Mouse (Mus musculus): ENCODE measurements around the gene Olfr329-ps. TPM values are rescaled to one million over a fixed set of nuclear protein-coding genes. Genes with fewer than 3 reads are reported as not detected.
"Not testable (repeated sequence)": the region's sequence is repeated elsewhere in the genome, so short reads cannot be mapped to it uniquely, and the experiment has no call there.

The Olfr329-ps gene
- polyA plus RNA-seq, 1 experiment from 2014 or later, result not detected

DNA sequence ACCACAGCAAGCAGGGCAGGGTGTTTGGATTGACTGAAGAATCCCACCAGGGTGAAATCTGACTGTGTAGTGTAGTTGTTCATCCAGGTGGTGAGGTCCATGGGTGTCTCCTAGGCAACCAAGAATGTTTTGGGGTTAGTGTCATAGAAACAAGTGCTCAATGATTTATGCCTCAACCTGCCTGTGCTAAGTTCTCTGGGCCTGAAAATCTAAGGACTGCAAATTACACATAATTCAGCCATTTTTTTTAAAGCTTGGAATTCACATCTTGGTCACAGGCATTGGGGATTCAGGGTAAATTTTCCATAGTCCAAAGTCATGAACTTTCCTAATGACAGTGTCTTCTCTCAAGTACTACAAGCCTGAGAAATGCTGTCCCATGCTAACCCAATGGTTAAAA is 43.8 kb downstream of the Olfr329-ps start, which contains the start of gene Olfr331:
Gene Olfr331 (minus strand): TSS at position 101 of the 400 bp plus-strand sequence.
- not testable (repeated sequence) for H3K27ac ChIP-seq (replicated peaks); ATAC-seq (ENCODE audit: low FRiP score, low read depth); H3K36me3 ChIP-seq; H3K27me3 ChIP-seq; H3K9me3 ChIP-seq; H3K9ac ChIP-seq (replicated peaks); H3K4me1 ChIP-seq; H3K4me3 ChIP-seq; H3K4me2 ChIP-seq (replicated peaks)

DNA sequence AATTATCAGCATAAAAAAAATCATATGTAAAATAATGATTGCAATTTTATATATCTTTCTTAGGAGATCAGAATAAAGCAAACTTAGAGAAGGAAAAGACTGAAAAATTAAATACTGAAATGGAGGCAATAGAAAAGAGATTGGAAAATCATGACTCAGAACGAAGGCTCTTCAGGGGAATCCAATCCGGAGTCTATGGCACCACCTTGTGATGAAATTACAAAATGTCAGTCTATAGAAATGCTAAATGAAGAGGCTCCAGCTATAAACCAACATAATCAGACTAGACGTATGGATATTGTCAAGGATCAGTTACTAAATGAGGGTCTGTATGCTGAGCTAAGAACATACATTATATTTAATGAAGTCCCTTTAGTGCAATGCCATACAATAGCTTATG is 46.9 kb downstream of the Olfr329-ps start:
- H3K27me3 ChIP-seq, result no peaks in the 10 kb centered on the region
- H3K4me1 ChIP-seq, result no peaks in the 10 kb centered on the region
- H3K27ac ChIP-seq (replicated peaks), result no peak overlapping the region
- H3K36me3 ChIP-seq, result no peaks in the 10 kb centered on the region
- no peak for ATAC-seq (ENCODE audit: low FRiP score, low read depth)
- H3K4me2 ChIP-seq (replicated peaks), result no peak overlapping the region
- no peak overlapping the region for H3K4me3 ChIP-seq
- H3K9me3 ChIP-seq, result no peaks in the 10 kb centered on the region
- whole genome bisulfite sequencing, result 66% methylated on average over 3 of the region's 3 CpGs
- H3K9ac ChIP-seq (replicated peaks), result no peak overlapping the region

DNA sequence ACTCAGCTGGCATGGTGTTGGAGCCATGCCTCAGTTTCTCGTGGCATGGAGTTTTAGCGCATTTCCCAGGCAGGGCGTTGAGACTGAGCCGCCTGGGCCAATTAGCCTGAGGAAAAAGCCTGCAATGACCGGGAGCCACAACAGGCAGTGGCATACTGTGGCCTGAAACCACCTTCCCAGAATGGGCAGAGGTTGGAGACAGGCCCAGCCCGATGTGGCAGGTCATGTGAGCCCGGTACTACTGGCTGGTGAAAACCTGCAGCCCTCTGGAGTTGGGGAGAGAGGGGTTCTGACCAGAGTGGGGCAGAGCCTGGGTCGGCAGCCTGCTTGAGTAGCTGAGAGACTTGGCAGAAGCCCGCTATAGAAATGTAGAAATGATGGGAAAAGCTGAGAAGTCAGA is 47.5 kb downstream of the Olfr329-ps start:
- 88% methylated on average over 9 of the region's 9 CpGs for WGBS
- H3K36me3 ChIP-seq, result no peaks in the 10 kb centered on the region
- H3K4me2 ChIP-seq (replicated peaks), result no peak overlapping the region
- H3K4me1 ChIP-seq, result no peaks in the 10 kb centered on the region
- H3K9ac ChIP-seq (replicated peaks), result no peak overlapping the region
- no peak overlapping the region for H3K27ac ChIP-seq (replicated peaks)
- no peaks in the 10 kb centered on the region for H3K9me3 ChIP-seq
- no peaks in the 10 kb centered on the region for H3K27me3 ChIP-seq
- no peak for ATAC-seq (ENCODE audit: low FRiP score, low read depth)
- H3K4me3 ChIP-seq, result no peak overlapping the region

DNA sequence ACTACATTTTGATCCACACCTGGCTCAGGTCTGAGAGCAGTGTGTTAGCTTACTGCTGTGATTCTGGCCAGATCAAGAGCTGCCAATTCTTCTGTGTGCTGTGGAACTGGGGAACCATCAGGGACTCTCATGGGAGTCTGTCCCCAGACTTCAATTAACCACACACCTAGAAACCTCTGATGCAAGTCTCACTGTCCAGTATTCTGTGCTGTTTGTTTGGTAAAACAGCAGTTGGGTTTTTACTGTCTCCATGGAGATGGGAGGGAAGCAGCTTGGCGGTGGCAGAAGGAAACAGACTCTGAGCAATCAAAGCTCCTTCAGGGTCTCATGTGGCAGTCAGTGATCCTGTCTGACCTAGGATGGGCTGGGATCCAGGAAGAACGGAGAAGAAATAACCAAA is 53.8 kb downstream of the Olfr329-ps start, which contains the start of gene Olfr332:
Gene Olfr332 (minus strand): TSS at position 101 of the 400 bp plus-strand sequence.
- no peak within 1 kb of the TSS for H3K27ac ChIP-seq (replicated peaks)
- H3K4me1 ChIP-seq, result no peaks in the 10 kb centered on the region
- no peaks in the 10 kb centered on the region for H3K27me3 ChIP-seq
- no peak within 1 kb of the TSS for H3K4me2 ChIP-seq (replicated peaks)
- no peak within 1 kb of the TSS for H3K4me3 ChIP-seq
- no peaks in the 10 kb centered on the region for H3K9me3 ChIP-seq
- ATAC-seq (ENCODE audit: low FRiP score, low read depth), result no peak
- H3K9ac ChIP-seq (replicated peaks), result no peak within 1 kb of the TSS
- no peaks in the 10 kb centered on the region for H3K36me3 ChIP-seq
- 88% methylated on average over 2 of the region's 2 CpGs for WGBS

Other genes with a start within 250 kb of the Olfr329-ps start
- gene Zfp692, start 239.4 kb downstream of the Olfr329-ps start, polyA plus RNA-seq (2016; fragmentation: Nextera tagmentation; extraction: Ambion mirVana), result 26.4 and 28.5 TPM in 2 replicates
- 33.9 and 35.9 TPM in 2 replicates for gene Zfp672, start 216.1 kb downstream of the Olfr329-ps start, polyA plus RNA-seq (2016; fragmentation: Nextera tagmentation; extraction: Ambion mirVana)
- gene Sh3bp5l, start 215.7 kb downstream of the Olfr329-ps start, polyA plus RNA-seq (2016; fragmentation: Nextera tagmentation; extraction: Ambion mirVana), result 50.6 and 51.0 TPM in 2 replicates
- not detected in 2 replicates for gene Lypd8, start 167.4 kb downstream of the Olfr329-ps start, polyA plus RNA-seq (2016; fragmentation: Nextera tagmentation; extraction: Ambion mirVana)
- not detected in 2 replicates for gene 1810065E05Rik, start 125.3 kb downstream of the Olfr329-ps start, polyA plus RNA-seq (2016; fragmentation: Nextera tagmentation; extraction: Ambion mirVana)
- gene Gm12253, start 113.9 kb downstream of the Olfr329-ps start, polyA plus RNA-seq (2016; fragmentation: Nextera tagmentation; extraction: Ambion mirVana), result not detected in 2 replicates
- not detected in 2 replicates for gene Lypd9, start 93.5 kb downstream of the Olfr329-ps start, polyA plus RNA-seq (2016; fragmentation: Nextera tagmentation; extraction: Ambion mirVana)
- not detected in 2 replicates for gene Olfr30, start 84.2 kb downstream of the Olfr329-ps start, polyA plus RNA-seq (2016; fragmentation: Nextera tagmentation; extraction: Ambion mirVana)
- gene Olfr332, start 53.9 kb downstream of the Olfr329-ps start, polyA plus RNA-seq (2016; fragmentation: Nextera tagmentation; extraction: Ambion mirVana), result not detected in 2 replicates
- not detected in 2 replicates for gene Olfr331, start 43.9 kb downstream of the Olfr329-ps start, polyA plus RNA-seq (2016; fragmentation: Nextera tagmentation; extraction: Ambion mirVana)
- not detected in 2 replicates for gene Olfr330, start 11.6 kb downstream of the Olfr329-ps start, polyA plus RNA-seq (2016; fragmentation: Nextera tagmentation; extraction: Ambion mirVana)
- gene Olfr328, start 9.2 kb upstream of the Olfr329-ps start, polyA plus RNA-seq (2016; fragmentation: Nextera tagmentation; extraction: Ambion mirVana), result 0.08 and 0.14 TPM in 2 replicates
- not detected in 2 replicates for gene Olfr224, start 24.1 kb upstream of the Olfr329-ps start, polyA plus RNA-seq (2016; fragmentation: Nextera tagmentation; extraction: Ambion mirVana)
- not detected in 2 replicates for gene Olfr325, start 31.3 kb upstream of the Olfr329-ps start, polyA plus RNA-seq (2016; fragmentation: Nextera tagmentation; extraction: Ambion mirVana)
- not detected in 2 replicates for gene Olfr324, start 48.7 kb upstream of the Olfr329-ps start, polyA plus RNA-seq (2016; fragmentation: Nextera tagmentation; extraction: Ambion mirVana)
- not detected in 2 replicates for gene 2210407C18Rik, start 69.7 kb upstream of the Olfr329-ps start, polyA plus RNA-seq (2016; fragmentation: Nextera tagmentation; extraction: Ambion mirVana)
- gene Olfr323, start 84.1 kb upstream of the Olfr329-ps start, polyA plus RNA-seq (2016; fragmentation: Nextera tagmentation; extraction: Ambion mirVana), result not detected in 2 replicates
- gene Trim58, start 94.0 kb upstream of the Olfr329-ps start, polyA plus RNA-seq (2016; fragmentation: Nextera tagmentation; extraction: Ambion mirVana), result 0.13 and 0.28 TPM in 2 replicates
- not detected in 2 replicates for gene Olfr322, start 112.4 kb upstream of the Olfr329-ps start, polyA plus RNA-seq (2016; fragmentation: Nextera tagmentation; extraction: Ambion mirVana)
- gene Olfr320, start 134.7 kb upstream of the Olfr329-ps start, polyA plus RNA-seq (2016; fragmentation: Nextera tagmentation; extraction: Ambion mirVana), result not detected in 2 replicates
- not detected in 2 replicates for gene Olfr319, start 152.7 kb upstream of the Olfr329-ps start, polyA plus RNA-seq (2016; fragmentation: Nextera tagmentation; extraction: Ambion mirVana)
- not detected in 2 replicates for gene Olfr318, start 177.6 kb upstream of the Olfr329-ps start, polyA plus RNA-seq (2016; fragmentation: Nextera tagmentation; extraction: Ambion mirVana)
- gene Olfr317, start 192.8 kb upstream of the Olfr329-ps start, polyA plus RNA-seq (2016; fragmentation: Nextera tagmentation; extraction: Ambion mirVana), result not detected in 2 replicates
- gene Olfr316, start 206.3 kb upstream of the Olfr329-ps start, polyA plus RNA-seq (2016; fragmentation: Nextera tagmentation; extraction: Ambion mirVana), result not detected in 2 replicates
- gene Olfr315, start 226.8 kb upstream of the Olfr329-ps start, polyA plus RNA-seq (2016; fragmentation: Nextera tagmentation; extraction: Ambion mirVana), result not detected in 2 replicates
- not detected in 2 replicates for gene Olfr314, start 236.5 kb upstream of the Olfr329-ps start, polyA plus RNA-seq (2016; fragmentation: Nextera tagmentation; extraction: Ambion mirVana)